Mouse (Mus musculus) heart, embryonic 11.5 days (tissue): ENCODE measurements around the gene Ssbp3. TPM values are rescaled to one million over a fixed set of nuclear protein-coding genes. Genes with fewer than 3 reads are reported as not detected.

Experiments used
- ATAC-seq: fragments of 200-750 bp; cut with Nextera tagmentation; replicated peaks from 2 replicates; pipeline ENCODE4 v1.8.0; 2017; ENCODE audit warnings: moderate library complexity; ENCODE audit not compliant: insufficient number of reproducible peaks, low FRiP score, low TSS enrichment
- H3K27ac ChIP-seq: fragments of 300-500 bp; sonication (generic); 2 replicates; pipeline ENCODE4 v1.5.1; 2014; ENCODE audit warnings: mild to moderate bottlenecking, low read depth, low read length
- H3K27me3 ChIP-seq: fragments of 300-500 bp; sonication (generic); 2 replicates; pipeline ENCODE4 v1.6.1; 2014; ENCODE audit warnings: mild to moderate bottlenecking, low read length, mixed read lengths; ENCODE audit not compliant: control insufficient read depth, insufficient read depth
- H3K36me3 ChIP-seq: fragments of 300-500 bp; sonication (generic); 2 replicates; pipeline ENCODE4 v1.6.1; 2014; ENCODE audit warnings: mild to moderate bottlenecking, low read length, moderate library complexity, mixed read lengths; ENCODE audit not compliant: control insufficient read depth, insufficient read depth
- H3K4me1 ChIP-seq: fragments of 300-500 bp; sonication (generic); 2 replicates; pipeline ENCODE4 v1.6.1; 2014; ENCODE audit warnings: low read length; ENCODE audit not compliant: control insufficient read depth, insufficient read depth
- H3K4me2 ChIP-seq: fragments of 300-500 bp; sonication (generic); 2 replicates; pipeline ENCODE4 v1.6.1; 2014; ENCODE audit warnings: mild to moderate bottlenecking, moderate library complexity
- H3K4me3 ChIP-seq: fragments of 300-500 bp; sonication (generic); 2 replicates; pipeline ENCODE4 v1.5.1; 2014; ENCODE audit warnings: low read depth, low read length
- H3K9ac ChIP-seq: fragments of 300-500 bp; sonication (generic); 2 replicates; pipeline ENCODE4 v1.6.1; 2014; ENCODE audit warnings: mild to moderate bottlenecking, low read depth, low read length, moderate library complexity
- H3K9me3 ChIP-seq: fragments of 300-500 bp; sonication (generic); replicated peaks from 2 replicates; pipeline ENCODE4 v1.6.1; 2016; ENCODE audit warnings: low read length; ENCODE audit not compliant: control insufficient read depth
- WGBS: fragments of 180-500 bp; shearing (Covaris S2); extraction: QIAGEN DNeasy Blood & Tissue Kit; methylation state at CpG from one replicate; pipeline ENCODE4 v1.1.7; 2014; ENCODE audit not compliant: insufficient replicate concordance; 5-methylcytosine and 5-hydroxymethylcytosine counted together
- polyA plus RNA-seq: library from polyadenylated mRNA; unstranded; fragments of >200 nt; fragmentation: Nextera tagmentation; extraction: Ambion mirVana; gene quantifications from 2 replicates; pipeline ENCODE4 v1.2.1, GENCODE M21; 2014

Gene Ssbp3
- polyA plus RNA-seq, 1 experiment from 2014 or later = 63.4 TPM

DNA sequence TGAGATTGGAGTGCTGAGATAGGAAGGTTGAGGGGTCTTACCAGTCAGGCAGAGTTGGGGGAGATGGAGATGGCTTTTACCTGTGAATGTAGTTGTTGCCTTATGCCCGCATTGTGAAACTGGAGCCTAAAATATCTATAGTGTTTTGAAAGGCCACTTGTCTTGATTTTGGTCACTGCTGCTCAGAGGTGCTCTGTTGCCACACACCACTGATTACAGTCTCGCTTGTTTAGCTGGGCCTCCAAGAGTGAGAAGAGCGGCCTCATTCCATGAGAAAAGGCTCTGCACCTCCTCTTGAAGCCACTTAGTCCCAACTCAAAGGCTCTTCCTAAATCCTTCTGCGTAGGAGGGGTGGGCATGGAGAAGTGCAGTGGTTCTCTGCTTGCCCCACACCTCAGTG lies 40.3 kb downstream of the Ssbp3 start:
- H3K4me3 ChIP-seq = no peak overlapping the region
- ATAC-seq = no peak
- no peak overlapping the region for H3K4me2 ChIP-seq
- H3K9me3 ChIP-seq = no peaks in the 10 kb centered on the region
- H3K4me1 ChIP-seq = peaks cover 56% of the 10 kb centered on the region
- no peaks in the 10 kb centered on the region for H3K27me3 ChIP-seq
- no peaks in the 10 kb centered on the region; the same call in 1 of the 2 replicates for H3K36me3 ChIP-seq
- WGBS = 66% methylated on average over 4 of the region's 4 CpGs
- no peak overlapping the region for H3K27ac ChIP-seq
- no peak overlapping the region for H3K9ac ChIP-seq

DNA sequence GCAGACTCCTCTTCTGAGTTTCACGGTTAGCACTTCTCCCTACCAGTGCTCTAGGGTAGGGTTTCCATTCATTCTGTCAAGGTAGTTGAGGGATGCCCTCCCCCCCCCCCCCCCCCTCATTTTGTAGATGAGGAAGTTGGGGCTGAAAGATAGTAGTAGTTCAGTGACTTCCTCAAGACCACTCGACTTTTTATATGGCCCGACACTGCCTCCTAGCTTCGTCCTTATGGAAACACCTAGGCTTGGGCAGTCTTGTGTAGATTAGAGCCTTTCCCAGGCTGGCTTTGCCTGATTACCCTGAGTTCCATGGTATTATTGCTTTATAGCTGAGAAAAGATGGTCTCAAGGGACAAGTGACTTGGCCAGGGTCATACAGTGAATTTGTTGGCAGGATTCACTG lies 41.0 kb downstream of the Ssbp3 start:
- no peak overlapping the region for H3K27ac ChIP-seq
- H3K4me2 ChIP-seq = no peak overlapping the region
- H3K4me1 ChIP-seq = peaks cover 59% of the 10 kb centered on the region
- 56% methylated on average over 4 of the region's 4 CpGs for WGBS
- ATAC-seq = no peak
- H3K4me3 ChIP-seq = no peak overlapping the region
- H3K9me3 ChIP-seq = no peaks in the 10 kb centered on the region
- no peaks in the 10 kb centered on the region for H3K27me3 ChIP-seq
- no peak overlapping the region for H3K9ac ChIP-seq
- no peaks in the 10 kb centered on the region; the same call in 1 of the 2 replicates for H3K36me3 ChIP-seq

DNA sequence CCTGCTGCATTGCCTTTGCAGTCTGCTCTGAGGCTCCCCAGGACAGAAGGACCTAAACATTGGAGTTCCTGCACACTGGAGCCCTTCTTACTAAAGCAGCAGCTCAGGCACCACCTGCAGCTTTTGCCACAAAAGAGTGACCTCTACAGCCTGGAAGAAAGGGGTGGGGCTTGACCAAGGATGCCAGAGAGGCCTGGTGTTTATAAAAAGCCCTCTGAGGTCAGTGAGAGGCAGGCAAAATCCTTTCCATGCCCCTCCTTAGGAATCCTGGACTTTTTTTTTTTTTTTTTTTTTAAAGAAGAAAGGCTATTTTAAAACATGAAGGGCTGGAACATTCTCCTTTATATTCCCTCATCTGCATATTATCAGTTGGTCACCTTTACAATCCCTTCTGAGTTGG lies 42.7 kb downstream of the Ssbp3 start:
- no peaks in the 10 kb centered on the region for H3K27me3 ChIP-seq
- no peaks in the 10 kb centered on the region for H3K9me3 ChIP-seq
- no peak overlapping the region; the same call in 1 of the 2 replicates for H3K27ac ChIP-seq
- H3K9ac ChIP-seq = no peak overlapping the region
- no peaks in the 10 kb centered on the region; the same call in 1 of the 2 replicates for H3K36me3 ChIP-seq
- H3K4me3 ChIP-seq = no peak overlapping the region
- H3K4me2 ChIP-seq = no peak overlapping the region
- H3K4me1 ChIP-seq = peaks cover 62% of the 10 kb centered on the region
- no peak for ATAC-seq

DNA sequence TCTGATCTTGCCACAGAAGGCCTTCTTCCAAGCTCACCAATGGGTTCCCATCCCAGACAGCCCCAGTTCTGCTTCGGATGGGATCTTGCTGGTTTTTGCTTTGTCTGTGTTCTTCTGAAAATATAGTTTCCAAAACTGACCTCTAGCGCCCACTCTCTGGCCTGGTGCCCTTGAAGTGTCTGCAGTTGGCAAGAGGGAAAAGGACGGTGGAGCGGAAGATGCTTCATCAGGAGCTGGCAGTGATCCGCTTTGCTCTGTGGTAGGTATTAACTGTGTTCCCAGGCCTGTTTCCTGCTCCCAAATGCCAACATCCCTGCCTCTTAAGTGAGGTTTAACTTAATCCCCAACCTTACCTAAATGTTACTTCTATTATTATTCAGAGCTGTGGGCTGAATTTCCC lies 43.3 kb downstream of the Ssbp3 start:
- no peak overlapping the region for H3K4me3 ChIP-seq
- H3K27ac ChIP-seq = peak overlapping the region; percentile 22; the same call in 1 of the 2 replicates
- no peak for ATAC-seq
- no peaks in the 10 kb centered on the region; the same call in 1 of the 2 replicates for H3K36me3 ChIP-seq
- WGBS = 85% methylated on average over 5 of the region's 5 CpGs
- no peak overlapping the region for H3K4me2 ChIP-seq
- no peaks in the 10 kb centered on the region for H3K27me3 ChIP-seq
- H3K4me1 ChIP-seq = peaks cover 58% of the 10 kb centered on the region
- H3K9me3 ChIP-seq = no peaks in the 10 kb centered on the region
- H3K9ac ChIP-seq = peak overlapping the region; percentile 16; the same call in 1 of the 2 replicates

DNA sequence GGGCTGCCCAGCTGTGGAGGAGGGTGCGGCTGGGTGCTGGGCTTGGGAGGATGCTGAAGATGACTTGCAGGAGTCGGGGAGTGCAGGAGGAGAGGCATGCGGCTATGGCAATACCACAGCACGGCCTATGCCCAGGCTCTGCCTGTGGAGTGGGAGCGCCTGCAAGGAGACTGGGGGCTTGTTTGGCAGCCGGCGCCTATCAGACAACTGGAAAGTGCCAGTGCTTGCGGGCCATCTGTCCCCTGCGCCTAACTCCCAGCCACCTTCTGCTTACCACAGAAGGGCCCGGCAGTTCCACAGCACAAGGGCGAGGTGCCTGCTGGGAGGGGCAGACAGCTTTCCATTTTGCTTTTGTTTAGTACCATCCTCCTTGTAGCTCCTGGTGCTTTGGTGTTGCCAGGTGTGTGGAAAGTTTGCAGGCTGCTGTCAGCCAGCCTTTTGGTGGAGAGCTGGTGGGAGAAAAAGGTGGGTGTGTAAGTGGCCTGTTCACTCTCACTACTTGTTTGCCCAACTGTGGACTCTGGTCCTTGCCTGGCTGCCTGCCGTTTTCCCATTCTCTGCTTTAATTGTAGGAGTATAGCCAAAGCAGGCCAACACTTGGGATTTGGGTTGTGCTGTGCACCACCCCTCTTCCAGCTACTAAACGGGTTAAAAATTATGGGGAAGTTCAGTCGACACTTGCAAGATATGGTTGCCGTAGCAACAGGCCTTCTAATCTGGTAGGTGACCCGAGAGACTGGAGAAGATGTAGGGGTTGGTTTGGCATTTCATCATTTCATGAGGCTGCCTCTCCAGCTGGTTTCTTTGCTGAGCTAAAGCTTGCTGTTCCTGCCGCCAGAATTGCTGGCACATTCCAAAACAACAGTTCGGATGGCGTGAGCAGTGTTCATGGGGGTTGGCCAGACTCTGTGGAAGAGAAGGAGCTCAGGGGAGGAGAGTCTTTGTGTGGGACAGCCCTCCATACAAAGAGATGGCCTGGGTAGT lies 45.5 kb downstream of the Ssbp3 start:
- no peak for ATAC-seq
- Histone ChIP-seq H3K4me2 (no peak overlapping the region; the same call in 1 of the 2 replicates), H3K9me3 (no peaks in the 10 kb centered on the region), H3K4me3 (no peak overlapping the region), H3K4me1 (peaks cover 45% of the 10 kb centered on the region), H3K36me3 (no peaks in the 10 kb centered on the region; the same call in 1 of the 2 replicates), H3K27me3 (no peaks in the 10 kb centered on the region), H3K9ac (no peak overlapping the region), H3K27ac (peak overlapping the region; percentile 25; the same call in 1 of the 2 replicates)
- 39% methylated on average over 19 of the region's 19 CpGs for WGBS

DNA sequence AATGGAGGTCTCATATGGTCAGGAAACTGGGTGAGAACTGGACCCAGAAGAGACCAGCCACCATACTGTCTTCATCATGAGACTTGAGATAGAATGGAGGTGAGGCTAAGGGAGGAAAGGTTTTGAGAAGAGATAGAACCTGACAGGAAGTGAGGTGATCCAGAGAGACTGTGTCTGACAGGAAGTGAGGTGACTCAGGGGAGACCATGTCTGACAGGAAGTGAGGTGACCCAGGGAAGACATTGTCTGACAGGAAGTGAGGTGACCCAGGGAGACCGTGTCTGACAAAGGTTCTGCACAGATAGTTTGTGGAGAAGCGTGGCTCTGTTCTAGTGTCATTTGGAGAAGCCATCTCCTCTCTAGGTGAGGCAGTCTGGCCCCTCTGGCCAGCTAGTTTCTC lies 47.6 kb downstream of the Ssbp3 start:
- H3K4me3 ChIP-seq = no peak overlapping the region
- peaks cover 39% of the 10 kb centered on the region for H3K4me1 ChIP-seq
- H3K4me2 ChIP-seq = no peak overlapping the region
- WGBS = 71% methylated on average over 2 of the region's 2 CpGs
- ATAC-seq = no peak
- no peak overlapping the region for H3K27ac ChIP-seq
- H3K9me3 ChIP-seq = no peaks in the 10 kb centered on the region
- no peaks in the 10 kb centered on the region; the same call in 1 of the 2 replicates for H3K36me3 ChIP-seq
- H3K27me3 ChIP-seq = no peaks in the 10 kb centered on the region
- no peak overlapping the region for H3K9ac ChIP-seq

DNA sequence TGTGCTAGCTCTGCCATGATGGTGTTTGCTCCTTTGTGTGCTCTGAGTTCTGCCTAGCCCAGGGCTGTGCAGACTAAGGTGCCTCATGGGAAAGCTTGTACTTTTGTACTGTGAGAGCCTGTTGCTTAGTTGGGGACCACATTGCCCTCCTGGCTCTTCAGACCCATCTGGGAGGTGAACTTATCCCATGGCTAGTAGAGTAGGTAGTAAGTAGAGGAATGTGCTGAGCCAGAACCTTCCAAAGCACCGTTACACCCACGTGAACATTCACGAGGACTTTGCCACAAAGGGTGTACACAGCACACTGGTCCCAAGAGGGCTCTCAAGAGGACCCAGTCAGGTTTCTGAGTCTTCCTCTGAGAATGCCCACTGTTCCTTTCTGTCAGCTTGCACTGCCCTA lies 48.1 kb downstream of the Ssbp3 start:
- Histone ChIP-seq H3K9ac (no peak overlapping the region), H3K4me1 (peaks cover 36% of the 10 kb centered on the region)
- 88% methylated on average over 3 of the region's 3 CpGs for WGBS

DNA sequence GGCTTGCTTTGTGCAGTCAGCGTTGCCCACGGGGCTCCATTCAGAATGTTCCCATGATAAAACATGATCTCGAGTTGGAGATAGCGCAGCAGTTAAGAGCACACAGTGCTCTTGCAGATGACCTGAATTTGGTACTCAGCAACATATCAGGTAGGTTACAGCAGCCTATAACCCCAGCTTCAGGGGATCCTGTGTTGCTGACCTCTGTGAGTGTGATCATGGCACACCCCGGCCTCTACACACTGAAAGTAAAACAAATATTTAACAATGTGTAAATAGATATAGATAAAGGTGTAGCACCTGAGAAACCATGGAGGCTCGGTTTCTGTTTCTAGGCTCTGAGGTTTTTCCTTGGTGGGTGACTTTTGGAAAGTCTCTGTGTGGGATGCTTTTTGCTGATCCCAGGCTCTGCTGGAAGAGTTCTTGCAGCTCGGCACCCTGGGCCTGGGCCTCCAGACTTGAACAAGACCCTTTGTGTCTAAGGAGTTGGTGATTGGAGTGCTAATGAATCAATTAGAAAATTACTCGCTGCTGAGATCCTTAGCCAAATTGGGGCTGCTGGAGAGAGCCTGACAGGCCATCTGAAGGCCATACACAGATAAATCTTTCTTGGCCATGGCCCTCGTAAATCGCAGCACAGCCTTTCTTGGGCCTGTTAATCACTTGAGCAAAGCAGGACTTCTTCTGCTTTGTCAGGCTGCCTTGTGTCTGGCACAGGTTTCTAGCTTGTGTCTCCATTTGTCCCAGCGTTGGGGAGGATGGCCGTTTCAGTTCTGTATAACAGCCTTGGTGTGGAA lies 49.2 kb downstream of the Ssbp3 start:
- Histone ChIP-seq H3K9ac (no peak overlapping the region), H3K4me2 (no peak overlapping the region), H3K4me3 (no peak overlapping the region), H3K9me3 (no peaks in the 10 kb centered on the region), H3K36me3 (no peaks in the 10 kb centered on the region), H3K4me1 (peaks cover 37% of the 10 kb centered on the region), H3K27ac (no peak overlapping the region), H3K27me3 (no peaks in the 10 kb centered on the region)
- 77% methylated on average over 12 of the region's 12 CpGs for WGBS
- ATAC-seq = no peak

More for the DNA sequence above, 48.1 kb downstream of the Ssbp3 start:
- no peak for ATAC-seq
- no peak overlapping the region for H3K4me2 ChIP-seq
- no peaks in the 10 kb centered on the region for H3K9me3 ChIP-seq
- H3K27ac ChIP-seq = no peak overlapping the region
- H3K27me3 ChIP-seq = no peaks in the 10 kb centered on the region
- H3K4me3 ChIP-seq = no peak overlapping the region
- no peaks in the 10 kb centered on the region; the same call in 1 of the 2 replicates for H3K36me3 ChIP-seq
